Mouse (Mus musculus): ENCODE measurements around the gene Ccdc6.
A peak's percentile ranks its signal among the peaks of the same experiment; 100 is the strongest.

The Ccdc6 gene

DNA sequence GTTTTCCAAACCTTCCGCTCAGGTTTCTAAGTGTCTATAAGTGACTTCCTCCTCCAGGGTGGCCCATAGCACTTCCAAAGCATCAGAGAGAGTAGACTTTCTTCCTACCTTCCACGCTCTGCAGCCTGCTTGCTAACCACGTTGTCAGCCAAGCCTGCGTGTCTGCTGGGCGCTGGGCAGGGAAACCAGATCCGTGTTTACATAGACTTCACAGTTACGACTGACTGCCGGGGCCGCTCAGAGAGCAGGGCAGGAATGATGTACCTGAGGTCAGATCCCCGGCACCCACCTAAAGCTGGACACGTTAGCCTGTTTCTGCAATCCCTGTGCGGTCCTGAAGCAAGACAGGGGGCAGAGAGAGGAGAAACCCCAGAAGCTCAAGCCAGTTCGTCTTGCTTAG, 71.5 kb downstream of the Ccdc6 start:
- DNase-seq (ENCODE audit: low spot score), result no peak

DNA sequence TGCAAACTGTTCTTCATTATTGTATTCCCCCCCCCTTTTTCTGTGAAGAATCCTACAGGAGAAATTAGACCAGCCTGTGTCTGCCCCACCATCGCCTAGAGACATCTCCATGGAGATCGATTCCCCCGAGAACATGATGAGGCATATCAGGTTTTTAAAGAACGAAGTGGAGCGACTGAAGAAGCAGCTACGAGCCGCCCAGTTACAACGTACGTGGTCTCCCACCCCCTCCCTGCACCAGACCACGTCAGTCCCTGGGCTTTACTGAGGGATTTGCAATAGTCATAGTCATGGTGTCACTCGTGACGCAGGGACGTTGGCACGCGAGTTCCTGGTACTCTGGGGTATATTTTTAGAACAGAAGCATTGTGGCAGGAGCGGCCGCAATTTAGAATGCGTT, 72.1 kb downstream of the Ccdc6 start:
- no peak for DNase-seq (ENCODE audit: low spot score)

DNA sequence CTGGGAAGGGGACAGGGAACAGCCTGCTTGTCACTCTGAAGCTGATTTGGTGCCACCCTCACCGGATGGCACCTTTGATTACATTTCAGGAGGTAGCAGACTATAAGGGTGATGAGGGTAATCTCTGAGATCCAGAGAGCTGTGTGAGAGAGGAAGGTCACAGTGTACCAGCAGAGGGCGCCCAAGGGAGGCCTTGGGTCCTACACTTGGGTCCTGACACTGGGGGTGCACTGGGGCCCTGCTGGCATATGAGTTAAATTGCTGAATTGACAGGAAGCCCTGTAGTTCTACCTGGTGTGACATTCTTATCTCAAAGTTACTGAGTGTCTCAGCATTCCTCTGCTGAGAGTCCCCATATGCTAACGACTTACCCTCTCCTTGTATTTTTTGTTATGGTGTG, 76.4 kb downstream of the Ccdc6 start:
- DNase-seq (ENCODE audit: low spot score), result peak; percentile 63

DNA sequence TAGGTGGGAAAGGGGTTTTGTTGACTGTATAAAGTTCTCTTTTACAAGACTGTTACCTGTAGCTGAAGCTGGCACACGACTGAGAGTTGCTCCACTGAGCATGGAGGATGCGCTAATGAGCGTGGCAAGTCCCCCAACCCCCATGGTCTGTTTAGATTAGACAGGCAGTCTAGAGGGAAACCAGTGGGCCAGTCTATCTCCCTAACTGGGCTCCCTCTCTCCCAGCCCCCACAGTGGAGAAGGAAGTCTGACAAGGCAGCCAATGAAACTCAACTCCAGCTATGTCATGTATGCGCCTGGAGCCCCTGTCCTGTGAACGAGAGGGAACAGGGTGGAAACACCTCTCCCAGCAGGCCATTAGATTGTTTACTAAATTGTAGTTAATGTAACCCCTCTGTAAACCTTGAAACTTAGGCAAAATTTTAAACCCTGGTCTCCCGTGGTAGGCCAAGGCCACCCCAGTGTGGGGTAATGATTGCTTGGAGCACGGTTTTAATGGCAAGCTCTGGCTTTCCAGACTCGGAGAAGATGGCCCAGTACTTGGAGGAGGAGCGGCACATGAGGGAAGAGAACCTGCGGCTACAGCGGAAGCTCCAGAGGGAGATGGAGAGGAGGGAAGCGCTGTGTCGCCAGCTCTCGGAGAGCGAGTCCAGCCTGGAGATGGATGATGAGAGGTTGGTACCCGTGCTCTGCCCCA, 77.7 kb downstream of the Ccdc6 start:
- no peak for DNase-seq (ENCODE audit: low spot score)

DNA sequence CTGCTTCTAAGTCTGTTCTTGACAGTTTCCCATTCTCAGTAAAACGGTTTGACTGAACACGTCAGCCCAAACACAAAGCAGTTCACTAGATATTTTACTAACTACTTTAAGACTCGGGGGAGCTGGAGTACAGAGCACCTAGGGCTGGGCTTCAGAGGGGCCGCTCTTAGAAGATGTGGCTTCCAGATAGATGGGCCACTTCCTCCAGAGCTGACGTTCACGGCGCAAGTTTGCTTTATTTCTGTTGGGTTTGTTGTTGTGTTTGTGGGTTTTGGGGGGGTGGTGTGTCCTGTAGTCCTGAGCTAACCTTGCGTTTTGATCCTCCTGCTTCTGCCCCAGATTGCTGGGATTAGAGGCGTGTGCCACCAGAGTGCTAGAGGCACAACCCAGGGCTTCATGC, 83.8 kb downstream of the Ccdc6 start:
- DNase-seq (ENCODE audit: low spot score), result no peak

DNA sequence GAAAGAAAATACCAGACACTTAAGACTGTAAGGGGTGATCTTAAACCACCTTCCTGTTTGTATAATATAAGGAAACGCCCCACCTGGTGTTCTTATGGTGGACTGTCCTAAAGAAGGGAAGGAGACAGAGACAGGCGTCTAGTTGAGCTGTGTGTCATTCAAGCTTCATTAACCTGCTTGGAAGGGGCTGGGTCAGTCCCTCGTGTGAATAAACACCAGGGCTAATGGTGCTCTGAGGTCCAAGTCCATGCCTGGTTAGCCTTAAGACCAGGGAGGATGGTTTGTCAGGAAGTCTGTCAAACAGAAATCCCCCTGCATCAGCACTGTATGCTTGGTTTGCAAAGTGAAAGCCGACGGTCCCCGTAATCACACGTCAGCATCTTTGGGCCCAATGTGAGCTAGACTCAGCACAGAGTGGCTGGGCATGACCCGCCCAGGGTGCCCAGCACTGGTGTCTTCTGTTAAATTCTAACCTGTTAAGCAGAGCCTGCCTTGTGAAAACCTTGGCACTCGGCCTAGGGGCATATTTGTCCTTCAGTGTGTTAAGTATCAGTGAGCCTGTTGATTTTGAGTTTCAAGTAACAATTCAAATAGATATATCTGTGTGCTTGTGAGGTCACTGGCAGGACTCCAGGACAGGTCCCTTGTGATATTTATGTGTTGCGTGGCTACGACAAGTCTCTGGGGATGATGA, 84.5 kb downstream of the Ccdc6 start:
- no peak for DNase-seq (ENCODE audit: low spot score)

DNA sequence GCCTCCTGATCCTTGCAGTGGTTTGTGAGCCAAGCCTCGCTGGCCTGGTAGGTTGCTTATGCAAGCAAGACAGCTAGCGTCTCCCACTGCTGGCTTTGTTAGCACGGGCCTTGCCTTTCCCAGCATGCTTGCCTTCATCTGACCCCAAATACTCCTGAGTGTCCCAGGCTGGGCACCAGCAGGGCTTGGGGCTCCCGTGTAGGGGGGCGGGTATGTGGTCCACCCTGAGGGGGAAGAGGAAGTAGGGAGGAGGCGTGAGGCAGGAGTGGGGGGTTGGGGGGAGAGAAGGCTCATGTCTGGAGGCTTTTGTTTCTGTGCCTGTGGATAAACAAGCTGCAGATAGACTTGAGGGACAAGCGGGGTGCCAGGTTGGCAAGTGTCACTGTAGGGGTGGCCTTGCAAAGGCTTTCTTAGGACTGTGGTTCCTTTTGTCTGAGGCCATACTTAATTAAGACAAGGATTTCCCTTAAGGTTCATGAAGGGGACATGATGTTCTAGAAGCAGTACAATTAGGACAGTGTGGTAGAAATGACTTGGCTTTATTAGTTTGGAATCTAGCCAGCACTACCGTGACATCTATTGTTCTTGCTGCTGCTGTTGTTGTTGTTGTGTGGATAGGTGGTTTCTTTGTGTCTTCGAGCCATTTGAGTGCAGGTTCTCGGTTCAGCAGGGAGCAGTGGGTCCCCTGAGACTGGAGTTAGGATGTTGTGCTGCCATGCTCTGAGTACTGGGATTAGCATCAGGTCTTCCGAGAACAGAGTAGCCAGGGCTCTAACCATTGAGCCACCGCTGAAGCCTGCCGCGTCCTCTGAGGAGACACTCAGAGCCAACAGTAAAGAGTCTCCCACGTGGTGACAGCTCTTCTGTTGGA, 86.5 kb downstream of the Ccdc6 start:
- DNase-seq (ENCODE audit: low spot score), result no peak

DNA sequence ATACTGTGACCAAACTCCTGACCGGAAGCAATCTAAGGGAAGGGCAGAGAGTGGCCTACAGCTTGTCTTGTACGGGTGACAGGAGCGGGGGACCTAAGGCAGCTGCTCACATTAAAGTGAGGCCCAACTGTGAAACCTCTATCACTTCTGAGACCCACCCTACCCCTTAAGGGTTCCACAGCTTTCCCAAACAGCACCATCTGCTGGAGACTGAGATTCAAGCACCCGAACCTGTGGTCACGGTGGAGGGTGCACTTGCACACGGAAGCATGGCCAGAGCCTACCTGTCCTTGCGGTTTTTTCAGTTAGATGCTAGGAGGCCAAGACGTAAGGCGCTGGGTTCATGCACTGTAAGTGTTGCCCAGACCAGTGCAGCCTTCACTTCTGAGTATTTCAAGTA, 89.2 kb downstream of the Ccdc6 start:
- peak; percentile 51 for DNase-seq (ENCODE audit: low spot score)

DNA sequence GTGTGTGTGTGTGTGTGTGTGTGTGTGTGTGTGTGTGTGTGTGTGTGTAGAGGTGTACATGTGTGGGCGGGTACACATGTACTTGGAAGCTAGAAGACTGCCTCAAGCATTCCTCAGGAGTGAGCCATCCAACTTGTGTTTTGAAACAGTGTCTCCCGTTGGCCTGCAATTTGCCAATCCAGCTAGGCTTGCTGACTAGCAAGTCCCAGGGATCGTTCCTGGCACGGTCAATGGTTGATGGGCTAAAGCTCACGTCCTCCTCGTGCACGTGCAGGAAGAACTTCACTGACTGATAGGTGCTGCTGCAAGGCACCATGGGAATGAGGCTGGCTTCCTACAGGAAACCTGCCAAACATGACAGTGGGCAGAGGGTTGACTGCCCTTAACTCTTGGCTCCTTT, 89.7 kb downstream of the Ccdc6 start:
- no peak for DNase-seq (ENCODE audit: low spot score)

DNA sequence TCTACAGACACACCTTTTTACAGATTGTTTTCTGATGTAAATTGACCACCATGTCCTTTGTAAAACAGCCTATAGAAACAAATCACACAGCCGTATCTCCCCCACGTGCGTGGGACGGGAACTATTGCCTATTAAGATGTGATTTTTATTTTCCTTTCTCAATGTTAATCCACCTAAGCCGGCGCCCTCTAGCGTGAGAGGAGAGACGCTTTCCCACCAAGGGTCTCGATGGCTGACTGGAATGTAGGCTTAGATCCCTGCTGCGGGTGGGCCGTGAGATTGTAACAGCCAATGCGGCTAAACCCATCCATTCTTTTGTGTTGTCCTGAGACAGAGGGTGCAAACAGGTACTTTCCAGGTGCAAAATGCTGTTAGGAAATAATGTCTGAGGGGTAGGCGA, 92.9 kb downstream of the Ccdc6 start:
- DNase-seq (ENCODE audit: low spot score), result no peak

DNA sequence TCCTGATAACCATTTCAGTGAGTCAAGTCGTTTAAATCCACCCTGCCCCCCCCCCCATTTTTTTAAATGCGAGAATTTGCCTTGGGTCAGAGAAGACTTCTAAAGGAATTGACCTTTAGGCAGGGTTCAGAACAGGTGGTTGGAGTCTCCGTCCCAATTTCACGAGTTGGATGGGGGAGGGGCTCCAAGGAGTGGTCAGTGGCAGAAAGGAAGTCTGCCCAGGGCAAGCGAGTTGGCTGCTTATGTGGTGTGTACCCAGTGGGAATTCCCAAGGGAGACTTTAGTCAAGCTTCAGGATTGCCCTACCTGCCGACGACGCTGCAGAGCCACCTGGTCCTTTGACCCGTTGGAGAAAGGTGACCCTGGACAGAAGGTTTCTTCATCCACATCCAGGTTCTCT, 97.4 kb downstream of the Ccdc6 start:
- DNase-seq (ENCODE audit: low spot score), result no peak

DNA sequence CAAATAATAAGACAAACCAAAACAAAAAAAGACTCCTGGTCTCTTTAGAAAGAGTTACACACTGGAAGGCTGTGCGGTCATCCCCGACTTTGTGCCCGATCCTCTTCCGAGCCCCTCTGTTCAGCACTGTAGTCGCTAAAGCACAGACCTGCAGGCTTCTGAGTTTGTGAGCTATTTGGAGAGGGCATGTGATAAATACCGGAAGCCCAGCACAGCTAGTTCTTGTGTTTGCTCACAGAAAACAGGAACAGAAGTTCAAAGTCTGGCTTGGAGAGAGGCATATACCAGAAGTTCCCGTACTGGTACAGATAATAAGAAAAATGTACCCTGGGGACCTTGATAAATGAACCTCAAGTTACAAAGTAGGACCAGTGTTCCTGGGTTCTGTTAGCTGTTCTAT, 98.4 kb downstream of the Ccdc6 start:
- no peak for DNase-seq (ENCODE audit: low spot score)

DNA sequence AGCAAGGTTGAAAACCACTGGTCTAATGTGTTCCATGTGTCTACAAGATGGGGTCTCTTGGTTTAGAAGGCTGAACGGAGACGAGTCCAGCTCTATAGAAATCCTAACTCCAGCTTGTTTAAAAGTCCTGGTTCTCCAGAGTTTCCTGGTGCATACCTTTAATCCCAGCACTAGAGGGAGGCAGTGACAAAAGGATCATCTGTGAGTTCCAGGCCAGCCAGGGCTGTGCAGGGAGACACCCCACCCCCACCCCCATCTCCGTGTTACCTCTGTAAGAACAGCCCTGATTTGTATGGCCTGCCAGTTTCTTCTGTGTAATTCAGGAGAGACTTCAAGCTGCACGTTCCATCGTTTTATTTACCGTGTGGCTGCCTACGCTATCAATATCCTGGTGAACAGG, 98.9 kb downstream of the Ccdc6 start:
- no peak for DNase-seq (ENCODE audit: low spot score)

DNA sequence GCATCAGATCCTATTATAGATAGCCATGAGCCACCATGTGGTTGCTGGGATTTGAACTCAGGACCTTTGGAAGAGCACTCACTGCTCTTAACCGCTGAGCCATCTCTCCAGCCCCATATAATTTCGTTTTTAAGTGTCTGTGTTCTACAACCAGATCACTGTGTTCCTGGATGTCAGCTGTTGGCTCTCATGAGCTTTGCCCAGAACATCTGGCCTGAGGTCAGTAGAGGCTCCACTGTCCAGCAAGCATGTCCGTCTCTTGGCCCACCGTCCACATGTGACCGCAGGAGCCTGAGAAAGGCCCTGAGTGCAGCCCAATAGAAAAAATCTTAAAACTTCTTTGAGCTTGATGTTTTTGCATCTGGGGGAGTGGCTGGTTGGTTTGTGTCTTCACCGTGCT, 99.7 kb downstream of the Ccdc6 start:
- no peak for DNase-seq (ENCODE audit: low spot score)

DNA sequence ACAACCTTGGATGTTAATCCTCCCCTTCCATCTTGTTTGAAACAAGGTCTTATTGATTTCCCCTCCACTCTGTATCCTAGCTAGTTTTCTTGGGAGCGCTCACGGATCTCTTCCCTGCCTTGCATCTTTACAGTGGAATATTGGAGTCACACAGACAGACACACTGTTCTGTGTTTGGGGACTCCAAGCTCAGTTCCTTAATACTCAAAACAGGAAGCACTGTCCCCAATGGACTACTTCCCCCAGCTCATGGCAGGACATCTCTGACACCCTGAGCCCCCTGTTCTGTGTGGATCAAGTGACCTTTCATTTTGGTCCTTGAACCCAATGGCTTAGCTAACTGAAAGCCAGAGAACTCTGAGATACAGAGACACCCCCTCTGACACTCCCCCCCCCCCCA, 100.7 kb downstream of the Ccdc6 start:
- no peak for DNase-seq (ENCODE audit: low spot score)

DNA sequence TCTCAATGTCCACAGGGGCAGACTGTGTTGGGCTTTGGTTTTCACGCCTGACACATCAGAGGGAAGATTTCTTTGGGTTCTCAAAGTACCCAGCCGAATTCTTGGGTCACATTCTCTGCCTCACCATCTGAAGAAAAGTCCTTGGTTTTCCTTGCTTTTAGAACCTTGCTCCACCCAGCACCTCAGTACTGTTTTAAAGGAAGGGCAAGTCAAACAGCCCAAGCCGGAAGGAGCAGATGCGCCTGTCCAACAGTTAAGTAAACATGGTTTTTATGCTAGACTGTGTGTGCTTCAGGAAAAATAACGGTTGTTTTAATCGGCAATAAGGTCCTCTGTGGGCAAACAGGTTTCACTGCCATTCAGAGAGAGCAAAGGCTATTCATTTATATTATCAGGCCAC, 101.1 kb downstream of the Ccdc6 start:
- DNase-seq (ENCODE audit: low spot score), result no peak

DNA sequence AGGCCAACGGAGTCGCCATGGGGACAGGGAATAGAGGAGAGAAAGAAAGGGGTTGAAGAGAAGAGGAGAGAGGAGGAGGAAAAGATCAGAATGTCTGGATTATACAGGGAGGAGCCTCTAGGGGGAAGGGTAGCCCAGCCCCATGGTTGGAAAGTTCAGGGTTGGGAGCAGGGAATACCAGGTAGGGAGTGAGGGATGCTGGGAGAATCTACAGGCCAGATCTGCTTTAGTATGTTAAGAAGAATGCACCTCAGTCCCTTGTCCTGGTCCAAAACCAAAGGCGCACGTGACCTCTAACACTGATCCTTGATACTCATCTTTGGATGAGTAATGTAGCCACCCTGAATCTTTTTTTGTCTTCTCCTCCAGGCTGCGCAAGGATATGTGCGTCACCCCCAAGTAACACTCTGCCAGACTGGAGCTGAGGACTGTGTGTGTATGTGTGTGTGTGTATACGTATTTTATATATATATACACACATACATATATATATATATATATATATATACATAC, 102.1 kb downstream of the Ccdc6 start:
- no peak for DNase-seq (ENCODE audit: low spot score)

DNA sequence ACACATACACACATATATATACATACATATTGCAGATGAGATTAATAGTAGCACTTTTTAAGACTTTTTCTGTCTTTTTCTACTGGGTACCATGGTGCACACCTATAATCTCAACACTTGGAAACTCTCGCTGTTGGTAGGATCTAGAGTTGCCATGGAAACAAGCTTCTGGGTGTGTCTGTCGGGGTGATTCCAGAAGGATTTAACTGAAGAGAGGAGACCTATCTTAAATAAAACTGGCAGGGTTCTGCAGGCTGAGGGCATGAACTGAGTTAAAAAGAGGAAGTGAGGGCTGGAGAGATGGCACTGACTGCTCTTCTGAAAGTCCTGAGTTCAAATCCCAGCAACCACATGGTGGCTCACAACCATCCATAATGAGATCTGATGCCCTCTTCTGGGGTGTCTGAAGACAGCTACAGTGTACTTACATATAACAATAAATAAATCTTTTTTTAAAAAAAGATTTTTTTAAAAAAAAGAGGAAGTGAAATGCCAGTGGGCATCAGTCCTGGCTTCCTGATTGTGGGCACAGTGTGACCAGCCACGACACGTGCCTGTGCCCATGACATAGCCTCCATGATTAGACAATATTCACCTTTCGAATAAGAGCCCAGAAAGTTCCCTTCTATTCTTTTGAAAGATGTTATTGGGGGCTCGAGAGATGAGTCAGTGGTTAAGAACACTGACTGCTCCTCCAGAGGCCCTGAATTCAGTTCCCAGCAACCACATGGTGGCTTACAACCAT, 102.7 kb downstream of the Ccdc6 start:
- no peak for DNase-seq (ENCODE audit: low spot score)

DNA sequence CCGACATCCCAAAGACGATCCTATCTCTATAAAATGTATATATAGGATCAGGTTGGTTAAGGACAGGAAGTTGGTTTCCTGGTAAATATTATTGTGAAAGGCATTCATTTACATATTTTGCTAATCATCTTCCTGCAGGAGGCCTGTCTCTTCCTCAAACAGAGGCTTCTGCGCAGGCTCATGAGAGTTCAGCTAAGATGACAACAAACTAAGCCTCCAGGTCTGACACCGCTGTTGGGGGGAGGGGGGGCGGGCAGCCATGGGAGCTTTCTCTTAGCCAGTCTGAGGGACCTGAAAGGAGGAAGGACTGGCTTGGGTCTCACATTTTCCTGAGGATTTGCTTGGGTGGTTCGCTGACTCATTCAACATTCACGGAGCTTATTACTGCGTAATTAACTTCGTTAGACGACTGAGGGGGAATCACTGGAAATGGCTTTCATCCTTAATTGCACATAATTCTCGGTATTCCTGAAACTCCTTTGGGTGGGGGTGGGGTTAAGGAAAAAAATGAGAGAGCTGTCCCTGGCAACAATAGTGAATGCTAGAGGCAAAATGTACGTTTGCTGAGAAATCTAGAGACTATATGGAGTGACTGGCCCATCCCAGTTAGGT, 104.1 kb downstream of the Ccdc6 start:
- no peak for DNase-seq (ENCODE audit: low spot score)

DNA sequence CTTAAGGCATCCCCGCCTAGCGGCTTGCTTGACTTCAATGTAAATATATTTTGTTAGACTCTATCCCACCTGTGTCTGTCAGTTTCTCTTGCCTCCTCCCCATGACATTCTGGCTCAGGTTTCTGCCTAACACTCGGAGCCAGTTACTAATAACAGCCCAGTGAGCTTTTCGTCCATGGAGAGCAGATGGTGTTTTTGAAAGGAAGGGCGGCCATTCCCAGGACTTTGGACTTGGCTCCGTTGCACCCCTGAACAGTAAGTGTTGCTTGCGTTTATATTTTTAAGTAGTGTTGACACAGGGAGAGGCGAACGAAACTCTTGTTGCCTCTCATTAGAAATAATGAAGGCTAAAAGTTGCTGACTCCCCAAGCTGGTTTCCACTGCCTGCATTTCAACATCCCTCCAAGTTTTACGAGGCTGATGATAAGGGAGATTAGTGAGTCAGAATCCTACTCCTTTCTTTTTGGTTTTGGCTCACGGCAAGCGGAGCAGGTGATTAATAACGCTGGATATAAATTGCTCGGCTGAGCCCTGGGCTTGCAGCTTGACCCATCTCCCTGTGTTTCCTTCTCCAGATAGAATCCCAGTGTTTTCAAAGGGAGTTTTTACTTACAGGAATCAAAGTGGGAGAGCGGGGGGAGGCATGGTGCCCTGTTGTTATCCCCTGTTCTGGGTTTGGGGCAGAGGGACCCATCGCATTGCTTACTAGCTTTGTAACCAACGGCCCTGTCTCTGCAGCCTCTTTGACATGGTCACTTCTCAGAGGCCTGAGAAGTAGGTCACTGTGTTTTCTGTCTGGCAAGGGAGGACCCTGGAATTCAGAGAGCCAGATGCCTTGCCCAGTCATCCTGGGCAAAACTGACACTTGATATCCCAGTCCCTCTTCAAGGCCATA, 107.8 kb downstream of the Ccdc6 start, which contains the start of gene Mrln:
Gene Mrln (plus strand): TSS at position 160 of the 895 bp plus-strand sequence.
- peak; percentile 63 for DNase-seq (ENCODE audit: low spot score)

DNA sequence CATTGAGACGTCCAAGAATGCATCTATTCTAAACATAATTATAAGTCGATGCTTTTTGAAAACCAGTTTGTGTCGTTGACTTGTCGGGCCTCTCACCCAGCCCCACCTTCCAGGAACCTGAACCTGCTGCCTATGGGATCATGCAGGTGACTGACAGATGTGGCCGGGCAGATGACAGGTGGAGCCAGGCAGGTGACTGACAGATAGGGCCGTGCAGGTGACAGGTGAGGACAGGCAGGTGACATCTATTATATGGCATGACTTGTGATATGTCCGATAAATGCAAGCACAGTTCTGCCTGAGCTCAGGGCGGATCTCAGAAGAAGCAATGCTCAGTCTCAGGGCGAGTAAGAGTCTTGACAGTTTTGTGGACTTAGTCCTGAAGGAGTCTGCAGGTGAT, 114.4 kb downstream of the Ccdc6 start:
- no peak for DNase-seq (ENCODE audit: low spot score)

Measured in urinary bladder, postnatal 14 days (tissue).